Mouse (Mus musculus) heart, embryonic 14.5 days (tissue): ENCODE results near the gene Cpa1. TPM values are rescaled to one million over a fixed set of nuclear protein-coding genes. Genes with fewer than 3 reads are reported as not detected.

Experiments
- ATAC-seq: fragments of 200-750 bp; cut with Nextera tagmentation; 2 replicates; pipeline ENCODE4 v1.8.0; 2017; ENCODE audit warnings: low read depth, moderate TSS enrichment; ENCODE audit not compliant: insufficient number of reproducible peaks, insufficient read depth, low FRiP score
- H3K27ac ChIP-seq, 2 experiments: fragments of 200-500 bp in 1 of 2; fragments of 300-500 bp in 1 of 2; sonication (generic) in 1 of 2; replicated peaks in 1 of 2; 2 replicates each; pipeline ENCODE4 v1.5.1; 2012 to 2014; ENCODE audit warnings: low read depth in 2 of 2, low read length in 2 of 2, control low read depth in 1 of 2, mild to moderate bottlenecking in 1 of 2, mixed read lengths in 1 of 2; ENCODE audit not compliant: control insufficient read depth in 1 of 2, insufficient read depth in 1 of 2
- H3K27me3 ChIP-seq: fragments of 300-500 bp; sonication (generic); 2 replicates; pipeline ENCODE4 v1.6.1; 2014; ENCODE audit warnings: mild to moderate bottlenecking, low read length, control low read depth; ENCODE audit not compliant: control insufficient read depth, insufficient read depth
- H3K36me3 ChIP-seq: fragments of 300-500 bp; sonication (generic); 2 replicates; pipeline ENCODE4 v1.6.1; 2014; ENCODE audit warnings: mild to moderate bottlenecking, control low read depth, low read length, mixed read lengths; ENCODE audit not compliant: control insufficient read depth, insufficient read depth
- H3K4me1 ChIP-seq, 2 experiments: fragments of 200-500 bp in 1 of 2; fragments of 300-500 bp in 1 of 2; sonication (generic) in 1 of 2; 2 replicates each; pipeline ENCODE4 v1.6.1; 2012 to 2014; ENCODE audit warnings: low read length in 2 of 2, control low read depth in 1 of 2, mixed read lengths in 1 of 2; ENCODE audit not compliant: control insufficient read depth in 2 of 2, insufficient read depth in 2 of 2
- H3K4me2 ChIP-seq: fragments of 300-500 bp; sonication (generic); 2 replicates; pipeline ENCODE4 v1.6.1; 2014; ENCODE audit warnings: mild to moderate bottlenecking, low read length
- H3K4me3 ChIP-seq, 2 experiments: fragments of 200-500 bp in 1 of 2; fragments of 300-500 bp in 1 of 2; sonication (generic) in 1 of 2; 2 replicates each; pipeline ENCODE4 v1.5.1; 2012 to 2014; ENCODE audit warnings: low read length in 2 of 2, mild to moderate bottlenecking in 2 of 2, control low read depth in 1 of 2, low read depth in 1 of 2, moderate library complexity in 1 of 2; ENCODE audit not compliant: control insufficient read depth in 1 of 2, insufficient read depth in 1 of 2
- H3K9ac ChIP-seq: fragments of 300-500 bp; sonication (generic); 2 replicates; pipeline ENCODE4 v1.6.1; 2014; ENCODE audit warnings: mild to moderate bottlenecking, low read length
- H3K9me3 ChIP-seq: fragments of 300-500 bp; sonication (generic); 2 replicates; pipeline ENCODE4 v1.6.1; 2016; ENCODE audit warnings: low read length, control low read depth; ENCODE audit not compliant: control insufficient read depth
- WGBS: fragments of 180-500 bp; shearing (Covaris S2); extraction: QIAGEN DNeasy Blood & Tissue Kit; methylation state at CpG from one replicate; pipeline ENCODE4 v1.1.7; 2014; 5-methylcytosine and 5-hydroxymethylcytosine counted together
- polyA plus RNA-seq: library from polyadenylated mRNA; unstranded; fragments of >200 nt; fragmentation: Nextera tagmentation; extraction: Ambion mirVana; gene quantifications from 2 replicates; pipeline ENCODE4 v1.2.1, GENCODE M21; 2014

The Cpa1 gene
- polyA plus RNA-seq, 1 experiment from 2014 or later = 4.5 TPM

DNA sequence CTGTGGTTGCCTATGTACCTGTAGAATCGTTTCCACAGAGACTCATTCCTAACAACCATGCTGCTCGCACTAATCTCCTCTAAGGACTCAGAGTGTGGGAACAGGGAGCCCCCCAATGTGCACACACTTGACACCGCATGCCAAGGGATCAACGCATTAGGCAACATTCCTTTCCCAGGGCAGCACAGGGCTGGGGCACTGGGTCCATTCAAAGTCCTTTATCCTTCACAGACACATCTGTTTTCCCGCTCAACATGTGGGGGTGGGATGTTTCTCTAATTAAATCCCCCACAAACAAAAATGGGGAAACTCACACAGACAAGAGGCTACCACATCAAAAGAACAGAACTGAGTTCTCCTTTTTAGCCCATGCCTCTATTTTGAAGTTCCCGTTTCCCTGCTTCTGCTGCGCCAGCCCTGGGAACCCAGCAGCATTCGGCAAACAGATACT lies 22.5 kb upstream of the Cpa1 start:
- 14% methylated on average over 8 of the region's 8 CpGs for WGBS
- H3K27me3 ChIP-seq = 0 out of 2 replicates have a peak, but pooled peaks cover 3% of the 10 kb centered on the region
- no peak overlapping the region for H3K4me3 ChIP-seq
- H3K27ac ChIP-seq = peak overlapping the region; percentile 24 to 50; a peak in 3 of 4 replicates
- no peaks in the 10 kb centered on the region for H3K36me3 ChIP-seq
- no peaks in the 10 kb centered on the region for H3K9me3 ChIP-seq
- H3K4me1 ChIP-seq = peaks cover 31 to 52% of the 10 kb centered on the region in 2 experiments
- ATAC-seq = no peak
- H3K4me2 ChIP-seq = peak overlapping the region; percentile 49
- peak overlapping the region; percentile 41; the same call in 1 of the 2 replicates for H3K9ac ChIP-seq

DNA sequence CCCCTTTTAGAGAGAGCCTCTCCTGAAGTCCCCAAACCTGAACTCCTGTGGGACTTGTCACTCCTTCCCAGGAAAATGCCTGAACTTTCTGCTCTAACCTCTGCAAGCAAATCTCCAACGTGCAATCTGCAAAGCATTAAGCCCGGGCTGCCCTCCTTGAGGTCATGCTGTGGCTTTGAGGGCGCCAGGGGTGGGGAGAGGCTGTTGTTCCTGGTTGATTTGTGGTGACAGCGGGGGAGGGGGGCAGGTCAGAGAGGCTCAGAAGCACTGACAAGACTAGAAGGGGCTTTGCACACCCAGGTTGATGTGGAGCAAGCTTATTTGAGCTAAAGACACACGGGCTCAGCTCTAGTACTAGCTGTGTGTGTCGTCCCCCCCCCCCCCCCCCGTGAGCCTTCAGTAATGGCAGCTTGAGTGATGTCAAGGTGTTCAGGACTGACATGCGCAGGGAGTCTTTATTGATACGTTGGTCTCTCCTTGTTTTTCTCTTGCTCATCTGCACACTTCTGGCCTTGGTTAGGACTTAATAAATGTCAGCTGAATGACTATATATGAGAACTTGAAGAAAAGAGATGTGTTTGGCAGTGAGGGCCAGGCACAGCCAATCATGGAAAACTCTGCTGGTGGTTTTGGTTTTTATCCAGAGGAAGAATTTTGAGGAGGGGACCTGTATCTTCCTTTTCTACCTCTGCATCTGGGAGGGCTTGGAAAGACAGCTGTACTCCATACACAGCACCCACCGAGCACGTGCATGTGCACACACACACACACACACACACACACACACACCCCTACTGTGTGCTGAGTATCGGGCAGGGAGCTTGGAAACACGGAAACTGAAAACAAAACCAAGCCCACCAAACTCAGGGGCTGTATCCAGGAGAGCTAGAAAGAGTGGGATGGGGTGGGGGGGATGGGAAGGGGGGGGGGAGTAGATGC lies 21.7 kb upstream of the Cpa1 start:
- Histone ChIP-seq H3K36me3 (no peaks in the 10 kb centered on the region), H3K4me1 (peaks cover 34 to 60% of the 10 kb centered on the region in 2 experiments), H3K4me2 (peak overlapping the region; percentile 49), H3K27me3 (0 out of 2 replicates have a peak, but pooled peaks cover 3% of the 10 kb centered on the region), H3K9ac (peak overlapping the region; percentile 41; the same call in 1 of the 2 replicates), H3K27ac (peak overlapping the region in 1 of 2 experiments; percentile 52; a peak in 1 of 4 replicates), H3K4me3 (0 out of 4 replicates have a peak overlapping the region, but pooled peaks of 1 of the 2 experiments have one; percentile 4), H3K9me3 (no peaks in the 10 kb centered on the region)
- no peak for ATAC-seq
- 17% methylated on average over 13 of the region's 13 CpGs for WGBS

DNA sequence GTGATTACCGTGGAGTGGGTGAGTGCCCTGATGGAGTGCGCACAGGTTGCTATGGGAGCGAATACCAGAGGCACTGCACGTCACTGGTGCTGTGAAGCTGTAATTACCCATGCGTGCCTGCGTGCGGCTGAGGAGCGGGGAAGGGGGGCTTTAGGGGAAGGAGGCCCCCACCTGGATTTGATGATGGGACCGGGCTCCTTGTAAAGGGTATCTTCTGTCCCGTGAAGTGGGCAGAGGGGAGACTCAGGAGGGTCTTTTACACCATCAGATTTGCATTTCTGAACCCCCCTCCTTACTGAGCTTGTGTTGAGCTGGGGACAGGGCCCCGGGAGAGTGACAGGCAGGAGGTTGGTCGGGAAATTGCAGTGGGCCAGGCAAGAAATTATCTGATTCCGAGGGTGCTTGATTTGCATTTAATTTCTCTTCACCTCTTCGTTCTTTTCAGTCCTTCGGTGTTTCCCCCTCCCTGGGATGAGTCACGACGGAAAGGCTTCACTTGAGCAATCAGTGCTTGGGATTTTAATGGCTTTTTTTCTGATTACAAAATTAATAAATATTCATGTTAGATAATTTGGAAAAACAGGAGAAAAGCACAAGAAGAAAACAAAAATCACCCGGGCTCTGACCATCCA lies 20.9 kb upstream of the Cpa1 start:
- Histone ChIP-seq H3K36me3 (no peaks in the 10 kb centered on the region), H3K9ac (no peak overlapping the region), H3K27me3 (0 out of 2 replicates have a peak, but pooled peaks cover 3% of the 10 kb centered on the region), H3K9me3 (no peaks in the 10 kb centered on the region), H3K4me3 (0 out of 4 replicates have a peak overlapping the region, but pooled peaks of 1 of the 2 experiments have one; percentile 4), H3K27ac (peak overlapping the region in 1 of 2 experiments; percentile 52; a peak in 2 of 4 replicates), H3K4me2 (peak overlapping the region; percentile 49), H3K4me1 (peaks cover 40 to 67% of the 10 kb centered on the region in 2 experiments)
- no peak for ATAC-seq
- WGBS = 18% methylated on average over 18 of the region's 18 CpGs

DNA sequence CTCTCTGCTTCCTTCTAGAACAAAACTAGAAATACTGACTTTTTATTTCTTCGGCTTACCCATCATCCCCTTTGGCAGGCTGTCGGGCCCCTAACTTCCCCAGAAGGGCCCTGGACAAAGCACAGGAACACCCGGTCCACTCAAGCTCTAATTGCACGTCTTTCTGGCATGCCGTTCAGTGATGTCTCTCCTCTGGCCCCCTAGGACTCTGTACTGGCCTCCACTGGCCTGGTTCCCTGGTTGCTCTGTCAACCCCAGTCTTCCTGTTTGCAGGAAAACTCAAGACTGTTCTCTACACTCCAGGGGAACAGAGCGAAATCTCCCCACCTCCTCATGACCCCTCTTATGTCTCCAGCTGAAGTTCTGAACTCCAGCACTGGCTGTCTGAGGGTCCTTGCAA lies 20.3 kb upstream of the Cpa1 start:
- 46% methylated on average over 6 of the region's 6 CpGs for WGBS
- H3K9me3 ChIP-seq = no peaks in the 10 kb centered on the region
- H3K27ac ChIP-seq = peak overlapping the region; percentile 14 to 31; a peak in 3 of 4 replicates
- H3K4me3 ChIP-seq = no peak overlapping the region
- no peaks in the 10 kb centered on the region for H3K36me3 ChIP-seq
- ATAC-seq = no peak
- no peak overlapping the region for H3K9ac ChIP-seq
- no peak overlapping the region for H3K4me2 ChIP-seq
- H3K27me3 ChIP-seq = 0 out of 2 replicates have a peak, but pooled peaks cover 3% of the 10 kb centered on the region
- H3K4me1 ChIP-seq = peaks cover 42 to 68% of the 10 kb centered on the region in 2 experiments

DNA sequence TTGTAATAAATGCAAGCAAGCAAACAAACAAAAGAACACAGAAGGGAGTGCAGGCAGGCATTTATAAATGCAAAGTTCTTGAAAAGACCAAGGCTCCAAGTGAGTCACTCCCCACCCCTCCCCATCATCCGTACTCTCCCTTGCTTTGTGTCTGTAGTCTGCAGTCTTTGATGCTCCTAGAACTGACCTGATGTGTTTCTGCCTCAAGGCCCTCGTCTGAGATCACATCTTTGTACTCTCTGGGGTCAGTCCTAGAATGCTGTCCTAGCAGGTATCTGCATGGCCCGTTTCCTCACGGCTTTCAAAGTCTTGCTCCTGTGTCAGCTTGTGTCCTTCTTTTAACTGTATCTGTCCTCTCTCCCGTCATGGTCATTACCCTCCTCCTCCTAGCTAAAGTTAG lies 19.4 kb upstream of the Cpa1 start:
- H3K27me3 ChIP-seq = 0 out of 2 replicates have a peak, but pooled peaks cover 3% of the 10 kb centered on the region
- no peak for ATAC-seq
- H3K4me2 ChIP-seq = no peak overlapping the region
- no peaks in the 10 kb centered on the region for H3K9me3 ChIP-seq
- no peak overlapping the region for H3K9ac ChIP-seq
- H3K36me3 ChIP-seq = no peaks in the 10 kb centered on the region
- H3K4me1 ChIP-seq = peaks cover 43 to 74% of the 10 kb centered on the region in 2 experiments
- H3K4me3 ChIP-seq = no peak overlapping the region
- H3K27ac ChIP-seq = 0 out of 4 replicates have a peak overlapping the region, but pooled peaks of 1 of the 2 experiments have one; percentile 17
- WGBS = 76% methylated on average over 5 of the region's 5 CpGs

DNA sequence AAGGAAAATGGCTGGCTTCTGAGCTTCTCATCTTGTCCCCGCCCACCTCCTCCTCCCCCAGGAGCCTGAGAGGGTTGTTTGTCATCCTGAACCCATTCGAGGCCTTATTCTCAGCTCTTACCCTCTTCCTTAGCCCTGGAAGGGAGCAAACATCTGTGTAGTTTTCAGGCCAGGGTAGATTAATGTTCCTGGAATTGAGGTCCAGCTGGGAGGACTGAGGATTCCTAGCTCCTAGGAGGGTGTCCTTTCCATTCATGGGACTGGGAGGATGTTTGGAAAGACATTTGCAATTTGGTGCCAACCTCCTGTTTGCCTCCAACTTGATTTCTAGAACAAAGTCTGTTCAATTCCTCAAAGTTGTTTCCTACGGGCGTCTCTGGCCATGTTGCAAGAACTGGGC lies 18.4 kb upstream of the Cpa1 start:
- peak overlapping the region; percentile 78 to 87 for H3K27ac ChIP-seq
- H3K27me3 ChIP-seq = 0 out of 2 replicates have a peak, but pooled peaks cover 3% of the 10 kb centered on the region
- WGBS = 87% methylated on average over 4 of the region's 4 CpGs
- no peak for ATAC-seq
- no peak overlapping the region for H3K4me2 ChIP-seq
- H3K4me3 ChIP-seq = no peak overlapping the region
- peaks cover 51 to 81% of the 10 kb centered on the region in 2 experiments for H3K4me1 ChIP-seq
- no peaks in the 10 kb centered on the region for H3K36me3 ChIP-seq
- no peak overlapping the region for H3K9ac ChIP-seq
- H3K9me3 ChIP-seq = no peaks in the 10 kb centered on the region

DNA sequence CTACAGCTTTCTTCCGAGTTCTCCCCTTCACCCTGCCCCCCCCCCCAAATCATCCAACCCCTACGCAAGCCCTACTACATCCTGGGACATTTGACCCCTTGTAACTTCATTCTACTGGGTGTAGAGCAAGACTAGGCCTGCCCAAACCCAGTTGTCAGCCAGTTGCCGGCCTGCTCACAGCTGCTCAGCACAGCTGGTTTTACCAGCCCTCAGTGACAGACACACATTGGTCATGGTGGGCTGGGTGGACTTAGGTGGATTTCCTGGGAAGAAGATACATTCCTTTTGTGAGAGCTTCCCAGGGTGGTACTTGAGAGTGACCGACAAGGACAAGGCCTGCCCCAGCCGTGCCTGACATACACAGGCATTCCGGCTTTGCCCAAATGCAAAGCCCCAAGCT lies 18.0 kb upstream of the Cpa1 start:
- no peak overlapping the region for H3K4me3 ChIP-seq
- H3K4me2 ChIP-seq = no peak overlapping the region
- 54% methylated on average over 6 of the region's 6 CpGs for WGBS
- peak overlapping the region; percentile 78 to 87 for H3K27ac ChIP-seq
- H3K9ac ChIP-seq = no peak overlapping the region
- H3K4me1 ChIP-seq = peaks cover 50 to 78% of the 10 kb centered on the region in 2 experiments
- H3K36me3 ChIP-seq = no peaks in the 10 kb centered on the region
- ATAC-seq = no peak
- H3K27me3 ChIP-seq = no peaks in the 10 kb centered on the region
- H3K9me3 ChIP-seq = no peaks in the 10 kb centered on the region
